Mouse (Mus musculus): ENCODE measurements at regions not wholly inside any gene's neighbourhood (a gene's known extent, or its start where the extent isn't known, plus 50 kb on each side); places are given as distances from the start of the nearest gene placed in this dataset.

- TF ChIP-seq CTCF (IDR thresholded peaks at IDR 0.05; ENCODE audit: borderline replicate concordance, extremely low read depth, insufficient read depth, insufficient read length) = no peak
- no peak for TF ChIP-seq POLR2A (IDR thresholded peaks at IDR 0.05; ENCODE audit: borderline replicate concordance, extremely low read depth, insufficient read depth, insufficient read length, poor library complexity, severe bottlenecking)
Measured at GRCm38 (mm10) chr11:19809359-19809758, 114.8 kb upstream of the Spred2 start.

Data from brain, embryonic 14.5 days (tissue).